In the genomic region with DNA sequence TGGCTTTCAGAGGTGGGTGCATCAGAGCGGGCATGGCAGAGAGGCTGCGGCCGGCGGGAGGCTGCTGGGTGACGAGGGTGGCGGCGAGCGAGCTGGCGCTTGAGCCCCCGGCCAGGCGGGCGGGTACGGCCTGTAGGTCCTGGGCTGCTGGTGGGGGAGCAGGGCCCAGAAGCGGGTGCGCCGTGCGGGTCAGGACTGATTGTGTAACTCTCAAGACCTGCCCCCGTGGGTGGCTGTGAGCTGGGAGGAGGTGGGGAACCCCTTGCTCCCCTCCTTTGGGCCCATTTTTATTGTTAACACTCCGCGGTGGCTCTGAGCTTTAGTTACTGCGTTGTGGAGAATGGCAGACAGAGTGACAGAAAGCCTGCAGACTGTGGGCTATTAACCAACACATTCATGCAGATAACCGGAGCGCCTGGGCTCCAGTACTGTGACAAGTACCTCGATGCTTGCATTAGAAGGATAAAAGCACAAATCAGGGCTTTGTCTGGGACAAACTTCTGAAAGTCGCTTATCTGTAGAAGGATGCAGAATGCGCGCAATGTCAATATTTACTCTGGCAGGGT, we compare ENCODE assay signal across 8 mouse cellular contexts. TPM values are rescaled to one million over a fixed set of nuclear protein-coding genes. Genes with fewer than 3 reads are reported as not detected.
DNase-seq lines count a peak whose midpoint lies in the region; ATAC-seq and TF ChIP-seq lines count a peak whose summit lies in the region.

No protein-coding gene starts in this region.

- peak overlapping the region; percentile 96 for H3K4me3 ChIP-seq in cerebellum, adult 2 months (replicated peaks; ENCODE audit: insufficient read depth, low read depth, low read length)
- H3K4me3 ChIP-seq in thymus, adult 2 months (ENCODE audit: control insufficient read depth, insufficient read depth, low read length) = peak overlapping the region; percentile 79
- H3K4me3 ChIP-seq in liver, embryonic 15.5 days (replicated peaks) = peak overlapping the region; percentile 98

- 1% methylated on average over 27 of the region's 27 CpGs for WGBS in cerebellum, adult 2 months
- 3% methylated on average over 27 of the region's 27 CpGs for WGBS in thymus, adult 2 months
- WGBS in liver, embryonic 15.5 days (ENCODE audit: insufficient replicate concordance) = under 1% methylated on average over 27 of the region's 27 CpGs

- H3K9me3 ChIP-seq in liver, embryonic 15.5 days (replicated peaks) = no peaks in the 10 kb centered on the region

- DNase-seq in cerebellum, adult 2 months = no peak
- no peak for DNase-seq in cerebellum, adult 9-11 months
- DNase-seq in thymus, adult 2 months = no peak
- no peak for DNase-seq in thymus, postnatal 0 days (ENCODE audit: low spot score)
- DNase-seq in right cerebral cortex, postnatal 4 days = no peak
- no peak for DNase-seq in adrenal gland, postnatal 36 days
- no peak for DNase-seq in layer of hippocampus, adult 8-10 months (ENCODE audit: low spot score in 2 of 2)

- H3K9ac ChIP-seq in liver, embryonic 15.5 days = peak overlapping the region; percentile 88

- H3K27me3 ChIP-seq in cerebellum, adult 2 months (ENCODE audit: control insufficient read depth, insufficient read depth, low read length) = no peaks in the 10 kb centered on the region
- no peaks in the 10 kb centered on the region for H3K27me3 ChIP-seq in thymus, adult 2 months (ENCODE audit: control insufficient read depth, insufficient read depth, low read length)
- H3K27me3 ChIP-seq in liver, embryonic 15.5 days = no peaks in the 10 kb centered on the region

- TF ChIP-seq POLR2A in cerebellum, adult 2 months (IDR thresholded peaks at IDR 0.05; ENCODE audit: borderline replicate concordance, insufficient read depth, low read length) = no peak
- TF ChIP-seq POLR2A in thymus, adult 2 months (IDR thresholded peaks at IDR 0.05; ENCODE audit: control insufficient read depth, extremely low read depth, insufficient read depth, low read length, poor library complexity) = peak; percentile 48; the same call in 1 of the 2 replicates

- H3K4me1 ChIP-seq in cerebellum, adult 2 months (ENCODE audit: control insufficient read depth, insufficient read depth, low read length) = no peaks in the 10 kb centered on the region
- peaks cover 9% of the 10 kb centered on the region; the same call in 1 of the 2 replicates for H3K4me1 ChIP-seq in thymus, adult 2 months (replicated peaks; ENCODE audit: control insufficient read depth, insufficient read depth, low read length)
- peaks cover 22% of the 10 kb centered on the region for H3K4me1 ChIP-seq in liver, embryonic 15.5 days (replicated peaks)

- TF ChIP-seq CTCF in cerebellum, adult 2 months (IDR thresholded peaks at IDR 0.05; ENCODE audit: borderline replicate concordance, insufficient read depth, low read depth, low read length) = no peak
- TF ChIP-seq CTCF in thymus, adult 2 months (IDR thresholded peaks at IDR 0.05; ENCODE audit: borderline replicate concordance, control insufficient read depth, extremely low read depth, insufficient read depth, low read length, poor library complexity) = no peak

- H3K27ac ChIP-seq in cerebellum, adult 2 months (ENCODE audit: insufficient read depth, low read length) = no peak overlapping the region
- H3K27ac ChIP-seq in thymus, adult 2 months (ENCODE audit: control insufficient read depth, insufficient read depth, low read length) = no peak overlapping the region
- peak overlapping the region; percentile 70 for H3K27ac ChIP-seq in liver, embryonic 15.5 days (replicated peaks)

- H3K36me3 ChIP-seq in thymus, adult 2 months (ENCODE audit: control insufficient read depth, insufficient read depth, low read length) = no peaks in the 10 kb centered on the region; the same call in 1 of the 2 replicates
- H3K36me3 ChIP-seq in liver, embryonic 15.5 days (replicated peaks) = peaks cover 16% of the 10 kb centered on the region

- H3K4me2 ChIP-seq in liver, embryonic 15.5 days = peak overlapping the region; percentile 85

- ATAC-seq in liver, embryonic 15.5 days (ENCODE audit: insufficient read depth) = peak; percentile 77

RNA-seq across cellular contexts. Expression of gene Ttk, which starts 0.3 kb away (rescaled TPM):
- polyA plus RNA-seq in cerebellum, adult 2 months (2012; rRNA removed) = 0.22 and 0.23 TPM in 2 replicates
- 4.0 and 5.6 TPM in 2 replicates for polyA plus RNA-seq in thymus, adult 2 months (2012; rRNA removed)
- 20.9 and 21.6 TPM in 2 replicates for polyA plus RNA-seq in thymus, postnatal 0 days (2015; fragmentation: Nextera tagmentation; extraction: Ambion mirVana)
- 15.9 and 16.6 TPM in 2 replicates for polyA plus RNA-seq in liver, embryonic 15.5 days (2015; fragmentation: Nextera tagmentation; extraction: Ambion mirVana)
- 1 to 10 TPM; 1.9 to 3.3 TPM for total RNA-seq in adrenal gland, postnatal 36 days (2021)
- total RNA-seq in layer of hippocampus, adult 8-10 months (2022) = 1 to 10 TPM in 1 of 4 experiments, under 1 TPM in 3; 0.43 to 1.5 (median 0.61) TPM

RNA-seq across cellular contexts. Expression of gene Elovl4, which starts 28.8 kb away (rescaled TPM):
- polyA plus RNA-seq in cerebellum, adult 2 months (2012; rRNA removed) = 48.7 and 50.3 TPM in 2 replicates
- polyA plus RNA-seq in thymus, adult 2 months (2012; rRNA removed) = 2.4 and 3.0 TPM in 2 replicates
- 1.4 and 2.1 TPM in 2 replicates for polyA plus RNA-seq in thymus, postnatal 0 days (2015; fragmentation: Nextera tagmentation; extraction: Ambion mirVana)
- polyA plus RNA-seq in liver, embryonic 15.5 days (2015; fragmentation: Nextera tagmentation; extraction: Ambion mirVana) = 0.20 and 0.36 TPM in 2 replicates
- total RNA-seq in adrenal gland, postnatal 36 days (2021) = 1 to 10 TPM in 1 of 2 experiments, under 1 TPM in 1; 0.50 to 1.0 TPM
- total RNA-seq in layer of hippocampus, adult 8-10 months (2022) = 10 to 100 TPM; 49.4 to 61.5 (median 54.9) TPM

Comparison
In these comparisons a context has a peak if more than half of its experiments do, and no peak if none do; other contexts are left out.
1. RNA of gene Elovl4, which starts 28.8 kb away (polyA plus RNA-seq): 48.7 to 50.3 TPM in cerebellum, adult 2 months; 2.4 to 3.0 TPM in thymus, adult 2 months, 1.4 to 2.1 TPM in thymus, postnatal 0 days and 0.20 to 0.36 TPM in liver, embryonic 15.5 days; every median in the first group is over 10 times any median in the second.
2. Peak in every context shown above with its lines, with median percentiles within 50 percentile points of each other: H3K4me3 ChIP-seq.